Mouse (Mus musculus) midbrain, embryonic 13.5 days (tissue): ENCODE results near the gene Ddx39b. TPM values are rescaled to one million over a fixed set of nuclear protein-coding genes. Genes with fewer than 3 reads are reported as not detected.

Experiments
- ATAC-seq: fragments of 200-750 bp; cut with Nextera tagmentation; 2 replicates; pipeline ENCODE4 v1.8.0; 2017; ENCODE audit warnings: mild to moderate bottlenecking, moderate TSS enrichment, moderate library complexity
- H3K27ac ChIP-seq: fragments of 300-500 bp; sonication (generic); 2 replicates; pipeline ENCODE4 v1.5.1; 2015; ENCODE audit warnings: inconsistent platforms, mild to moderate bottlenecking, moderate library complexity
- H3K27me3 ChIP-seq: fragments of 300-500 bp; sonication (generic); 2 replicates; pipeline ENCODE4 v1.6.1; 2015; ENCODE audit warnings: mild to moderate bottlenecking, inconsistent platforms
- H3K36me3 ChIP-seq: fragments of 300-500 bp; sonication (generic); 2 replicates; pipeline ENCODE4 v1.6.1; 2015; ENCODE audit warnings: mild to moderate bottlenecking, inconsistent platforms
- H3K4me1 ChIP-seq: fragments of 300-500 bp; sonication (generic); replicated peaks from 2 replicates; pipeline ENCODE4 v1.6.1; 2015; ENCODE audit warnings: inconsistent platforms
- H3K4me2 ChIP-seq: fragments of 300-500 bp; sonication (generic); replicated peaks from 2 replicates; pipeline ENCODE4 v1.6.1; 2015; ENCODE audit warnings: moderate library complexity, mild to moderate bottlenecking, inconsistent platforms
- H3K4me3 ChIP-seq: fragments of 300-500 bp; sonication (generic); replicated peaks from 2 replicates; pipeline ENCODE4 v1.5.1; 2015; ENCODE audit warnings: mild to moderate bottlenecking, inconsistent platforms
- H3K9ac ChIP-seq: fragments of 300-500 bp; sonication (generic); replicated peaks from 2 replicates; pipeline ENCODE4 v1.6.1; 2015; ENCODE audit warnings: mild to moderate bottlenecking, inconsistent platforms
- H3K9me3 ChIP-seq: fragments of 300-500 bp; sonication (generic); 2 replicates; pipeline ENCODE4 v1.6.1; 2016; ENCODE audit warnings: mild to moderate bottlenecking, inconsistent platforms
- WGBS: fragments of 180-500 bp; shearing (Covaris S2); methylation state at CpG from one replicate; pipeline ENCODE4 v1.1.7; 2015; 5-methylcytosine and 5-hydroxymethylcytosine counted together
- polyA plus RNA-seq: library from polyadenylated mRNA; unstranded; fragments of >200 nt; fragmentation: Nextera tagmentation; extraction: Ambion mirVana; gene quantifications from 2 replicates; pipeline ENCODE4 v1.2.1, GENCODE M21; 2015

Gene Ddx39b
- polyA plus RNA-seq, 1 experiment from 2014 or later: 465 TPM

DNA sequence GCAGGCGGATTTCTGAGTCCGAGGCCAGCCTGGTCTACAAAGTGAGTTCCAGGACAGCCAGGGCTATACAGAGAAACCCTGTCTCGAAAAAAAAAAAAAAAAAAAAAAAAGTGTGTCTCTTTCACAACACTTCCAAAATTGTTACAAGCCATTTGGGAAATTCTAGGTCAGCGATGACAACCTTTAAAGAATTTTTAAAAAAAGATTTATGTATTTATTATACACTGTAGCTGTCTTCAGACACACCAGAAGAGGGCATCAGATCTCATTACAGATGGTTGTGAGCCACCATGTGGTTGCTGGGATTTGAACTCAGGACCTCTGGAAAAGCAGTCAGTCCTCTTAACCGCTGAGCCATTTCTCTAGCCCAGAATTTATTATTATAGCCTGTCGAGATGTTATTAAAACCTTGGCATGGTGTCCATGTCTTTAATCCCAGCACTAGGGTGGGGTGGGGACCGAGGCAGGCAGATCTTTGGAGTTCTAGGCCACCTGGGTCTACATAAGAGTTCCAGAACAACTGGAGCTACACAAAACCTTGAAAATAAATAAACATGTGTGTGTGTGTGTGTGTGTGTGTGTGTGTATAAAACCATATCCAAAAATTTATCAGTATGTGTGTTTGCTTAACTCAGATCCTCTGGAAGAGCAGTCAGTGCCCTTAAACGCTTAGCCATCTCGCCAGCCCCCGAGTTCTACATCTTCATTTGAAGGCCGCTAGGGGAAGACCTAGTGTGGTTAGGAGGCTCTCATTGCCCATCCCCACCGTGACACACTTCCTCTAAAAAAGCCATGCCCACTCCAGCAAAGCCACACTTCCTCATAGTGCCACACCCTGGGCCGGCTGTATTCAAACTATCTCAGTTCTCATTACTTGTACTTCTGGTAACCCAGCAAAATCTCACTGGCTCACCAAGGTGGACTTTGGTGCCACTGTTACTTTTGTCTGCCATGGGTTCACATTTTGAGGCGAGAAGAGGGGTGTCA lies 17.2 kb downstream of the Ddx39b start:
- no peak for ATAC-seq
- Histone ChIP-seq H3K4me3 (no peak overlapping the region), H3K9ac (no peak overlapping the region), H3K9me3 (no peaks in the 10 kb centered on the region), H3K4me2 (no peak overlapping the region), H3K4me1 (peaks cover 9% of the 10 kb centered on the region), H3K27ac (no peak overlapping the region), H3K27me3 (peaks cover 17% of the 10 kb centered on the region), H3K36me3 (peaks cover 8% of the 10 kb centered on the region)
- WGBS: 65% methylated on average over 14 of the region's 14 CpGs

DNA sequence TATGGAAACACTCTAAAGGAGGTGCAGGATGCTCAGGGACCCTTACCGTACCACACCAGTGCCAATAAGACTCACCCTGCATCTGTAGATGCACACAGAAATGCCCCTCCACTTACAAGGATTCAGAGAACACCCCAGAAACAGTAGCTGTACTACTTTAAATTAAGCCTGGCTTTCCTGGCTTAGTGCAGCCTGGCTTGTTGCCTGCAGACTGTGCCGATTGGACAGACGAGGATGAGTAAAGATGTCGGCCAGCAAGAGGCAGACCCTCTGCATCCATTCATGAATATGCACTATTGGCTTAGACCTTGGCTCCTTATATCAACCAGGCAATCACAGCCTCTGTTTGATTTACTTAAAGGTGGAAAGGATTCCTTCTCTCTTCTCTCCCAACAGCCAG lies 18.1 kb downstream of the Ddx39b start:
- Histone ChIP-seq H3K27ac (no peak overlapping the region), H3K4me3 (no peak overlapping the region), H3K9ac (no peak overlapping the region), H3K4me1 (peaks cover 11% of the 10 kb centered on the region), H3K36me3 (no peaks in the 10 kb centered on the region; the same call in 1 of the 2 replicates), H3K27me3 (peaks cover 25% of the 10 kb centered on the region), H3K4me2 (no peak overlapping the region), H3K9me3 (no peaks in the 10 kb centered on the region)
- WGBS: 71% methylated on average over 4 of the region's 4 CpGs
- no peak for ATAC-seq

DNA sequence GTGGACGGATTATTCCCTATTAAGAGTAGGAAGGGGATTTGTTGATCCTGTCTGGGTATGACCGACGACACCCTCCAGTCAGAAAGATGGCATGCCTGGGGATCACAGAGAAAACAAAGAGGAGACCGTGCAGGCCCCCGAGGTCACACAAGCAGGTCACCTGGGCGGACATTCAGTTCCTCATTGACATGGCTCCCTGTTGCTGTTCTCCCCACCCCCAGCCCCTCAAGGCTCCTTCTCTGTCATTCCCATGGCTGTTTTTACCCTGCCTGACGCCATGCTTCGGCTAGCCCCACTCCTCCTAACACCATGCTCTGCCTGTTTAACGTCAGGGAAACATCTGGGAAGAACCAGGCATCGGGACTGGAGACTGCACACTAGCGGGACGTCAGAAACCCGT lies 20.1 kb downstream of the Ddx39b start:
- peaks cover 11% of the 10 kb centered on the region for H3K4me1 ChIP-seq
- H3K9me3 ChIP-seq: no peaks in the 10 kb centered on the region
- H3K4me3 ChIP-seq: no peak overlapping the region
- H3K4me2 ChIP-seq: no peak overlapping the region
- H3K9ac ChIP-seq: no peak overlapping the region
- peaks cover 28% of the 10 kb centered on the region for H3K27me3 ChIP-seq
- H3K27ac ChIP-seq: no peak overlapping the region
- WGBS: 64% methylated on average over 13 of the region's 13 CpGs
- no peak for ATAC-seq
- H3K36me3 ChIP-seq: no peaks in the 10 kb centered on the region

DNA sequence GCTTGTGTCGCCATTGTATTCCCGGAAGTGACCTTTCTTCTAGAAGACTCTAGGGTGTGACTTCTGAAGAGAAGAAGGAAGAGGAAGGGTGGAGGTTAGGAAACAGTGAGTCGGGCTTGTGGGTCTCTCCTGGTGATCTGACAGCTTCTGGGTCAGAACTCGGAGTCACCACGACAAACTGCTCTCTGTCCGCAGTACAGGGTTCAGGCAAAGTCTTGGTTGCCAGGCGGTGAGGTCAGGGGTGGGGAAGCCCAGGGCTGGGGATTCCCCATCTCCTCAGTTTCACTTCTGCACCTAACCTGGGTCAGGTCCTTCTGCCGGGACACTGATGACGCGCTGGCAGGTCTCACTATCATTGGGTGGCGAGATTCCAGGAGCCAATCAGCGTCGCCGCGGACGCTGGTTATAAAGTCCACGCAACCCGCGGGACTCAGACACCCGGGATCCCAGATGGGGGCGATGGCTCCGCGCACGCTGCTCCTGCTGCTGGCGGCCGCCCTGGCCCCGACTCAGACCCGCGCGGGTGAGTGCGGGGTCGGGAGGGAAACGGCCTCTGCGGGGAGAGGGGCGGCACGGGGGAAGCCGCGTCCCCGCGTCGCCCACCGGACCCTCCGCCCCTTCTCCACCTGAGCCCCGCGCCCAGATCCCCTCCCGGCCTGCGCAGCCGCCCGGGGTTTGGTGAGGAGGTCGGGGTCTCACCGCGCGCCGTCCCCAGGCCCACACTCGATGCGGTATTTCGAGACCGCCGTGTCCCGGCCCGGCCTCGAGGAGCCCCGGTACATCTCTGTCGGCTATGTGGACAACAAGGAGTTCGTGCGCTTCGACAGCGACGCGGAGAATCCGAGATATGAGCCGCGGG lies 21.3 kb downstream of the Ddx39b start, which contains the start of gene H2-D1:
TSS of gene H2-D1 (plus strand) at position 67 of the 859 bp plus-strand sequence.
- Histone ChIP-seq H3K9me3 (no peaks in the 10 kb centered on the region), H3K4me3 (peak within 1 kb of the TSS; percentile 68), H3K36me3 (no peaks in the 10 kb centered on the region), H3K4me2 (peak within 1 kb of the TSS; percentile 86), H3K27me3 (peaks cover 31% of the 10 kb centered on the region), H3K9ac (peak within 1 kb of the TSS; percentile 77), H3K4me1 (peaks cover 11% of the 10 kb centered on the region), H3K27ac (no peak within 1 kb of the TSS)
- WGBS: 1% methylated on average over 66 of the region's 73 CpGs
- ATAC-seq: peak; percentile 92

DNA sequence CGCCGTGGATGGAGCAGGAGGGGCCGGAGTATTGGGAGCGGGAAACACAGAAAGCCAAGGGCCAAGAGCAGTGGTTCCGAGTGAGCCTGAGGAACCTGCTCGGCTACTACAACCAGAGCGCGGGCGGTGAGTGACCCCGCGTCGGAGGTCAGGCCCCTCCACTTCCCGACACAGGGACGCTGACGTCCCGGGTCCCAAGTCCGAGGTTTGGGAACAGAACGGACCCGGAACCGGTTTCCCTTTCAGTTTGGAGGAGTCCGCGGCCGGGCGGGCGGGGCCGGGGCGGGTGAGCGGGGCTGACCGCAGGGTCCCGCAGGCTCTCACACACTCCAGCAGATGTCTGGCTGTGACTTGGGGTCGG lies 22.0 kb downstream of the Ddx39b start:
- no peaks in the 10 kb centered on the region for H3K36me3 ChIP-seq
- peak overlapping the region; percentile 77 for H3K9ac ChIP-seq
- H3K27me3 ChIP-seq: peaks cover 31% of the 10 kb centered on the region
- under 1% methylated on average over 31 of the region's 31 CpGs for WGBS
- H3K4me3 ChIP-seq: peak overlapping the region; percentile 68
- ATAC-seq: peak; percentile 45
- H3K4me2 ChIP-seq: peak overlapping the region; percentile 86
- no peak overlapping the region for H3K27ac ChIP-seq
- H3K9me3 ChIP-seq: no peaks in the 10 kb centered on the region
- peaks cover 11% of the 10 kb centered on the region for H3K4me1 ChIP-seq

DNA sequence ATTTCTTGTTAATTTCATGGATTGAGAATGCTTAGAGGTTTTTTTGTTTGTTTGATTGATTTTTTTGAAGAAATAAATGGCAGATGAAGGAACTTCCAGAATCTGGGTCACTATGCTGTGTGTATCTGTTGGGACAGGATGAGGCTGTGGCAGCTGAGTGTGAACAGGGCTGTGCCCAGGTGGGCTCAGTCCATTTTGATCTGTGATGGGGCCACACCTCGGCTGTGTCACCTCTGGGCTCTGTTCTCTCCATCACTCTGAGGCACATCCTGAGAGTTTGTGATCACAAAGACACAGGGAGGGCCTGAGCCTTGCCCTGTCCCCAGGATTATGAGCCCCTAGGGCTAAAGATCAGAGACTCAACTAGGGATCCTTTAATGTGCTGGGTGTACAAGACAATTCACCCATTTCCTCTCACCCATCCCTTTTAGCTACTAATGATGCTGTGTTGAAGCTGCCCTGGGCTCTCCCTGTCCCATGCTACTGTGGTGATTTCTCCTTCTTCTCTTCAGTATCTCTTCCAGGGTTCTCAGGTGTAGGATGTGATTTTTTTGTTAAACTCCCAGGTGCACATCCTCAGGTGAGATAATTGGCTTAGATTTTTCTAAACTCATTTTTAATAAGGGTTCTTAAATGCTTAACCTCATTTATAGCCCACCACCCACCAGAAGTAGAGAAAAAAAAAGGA lies 26.0 kb downstream of the Ddx39b start:
- Histone ChIP-seq H3K9ac (no peak overlapping the region), H3K4me1 (peaks cover 9% of the 10 kb centered on the region), H3K4me3 (no peak overlapping the region), H3K9me3 (no peaks in the 10 kb centered on the region), H3K4me2 (no peak overlapping the region), H3K27me3 (peaks cover 19% of the 10 kb centered on the region), H3K36me3 (no peaks in the 10 kb centered on the region), H3K27ac (no peak overlapping the region)
- no peak for ATAC-seq
- WGBS: 81% methylated on average over 1 of the region's 1 CpGs

DNA sequence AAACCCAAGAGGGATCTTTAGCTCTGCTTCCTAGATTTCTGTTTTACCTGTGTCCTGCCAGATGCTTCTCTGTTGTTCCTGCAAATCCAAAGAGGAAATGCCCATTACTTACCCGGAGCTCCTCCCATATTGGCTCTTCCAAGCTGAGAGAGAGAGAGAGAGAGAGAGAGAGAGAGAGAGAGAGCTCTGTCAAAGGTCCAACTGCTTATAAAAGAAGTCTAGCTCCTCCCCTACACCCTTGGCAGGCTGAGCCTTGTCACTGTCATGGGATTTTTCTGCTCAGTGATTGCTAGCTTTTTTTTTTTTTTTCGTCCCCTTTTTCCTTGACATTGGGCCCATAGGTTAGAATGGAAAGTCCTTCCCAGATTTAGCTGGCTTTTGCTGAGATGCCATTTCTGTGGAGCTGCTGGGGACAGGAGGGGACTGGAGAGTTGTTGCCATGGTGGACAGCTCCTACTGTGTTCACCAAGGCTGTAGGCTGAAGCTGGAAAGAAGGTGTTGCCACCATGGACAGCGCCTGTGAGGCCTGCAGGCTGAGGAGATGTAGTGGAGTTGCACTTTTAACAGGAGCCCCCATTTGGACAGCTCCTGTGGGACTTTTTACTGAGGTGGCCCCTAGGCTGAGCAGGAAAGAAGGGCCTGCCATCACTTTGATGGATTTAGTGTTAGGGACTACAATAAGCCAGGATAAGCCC lies 28.3 kb downstream of the Ddx39b start:
- Histone ChIP-seq H3K4me1 (no peaks in the 10 kb centered on the region), H3K4me2 (no peak overlapping the region), H3K9ac (no peak overlapping the region), H3K4me3 (no peak overlapping the region), H3K9me3 (no peaks in the 10 kb centered on the region), H3K27me3 (peaks cover 6% of the 10 kb centered on the region; the same call in 1 of the 2 replicates), H3K27ac (no peak overlapping the region), H3K36me3 (no peaks in the 10 kb centered on the region)
- ATAC-seq: no peak
- WGBS: 28% methylated on average over 3 of the region's 3 CpGs

DNA sequence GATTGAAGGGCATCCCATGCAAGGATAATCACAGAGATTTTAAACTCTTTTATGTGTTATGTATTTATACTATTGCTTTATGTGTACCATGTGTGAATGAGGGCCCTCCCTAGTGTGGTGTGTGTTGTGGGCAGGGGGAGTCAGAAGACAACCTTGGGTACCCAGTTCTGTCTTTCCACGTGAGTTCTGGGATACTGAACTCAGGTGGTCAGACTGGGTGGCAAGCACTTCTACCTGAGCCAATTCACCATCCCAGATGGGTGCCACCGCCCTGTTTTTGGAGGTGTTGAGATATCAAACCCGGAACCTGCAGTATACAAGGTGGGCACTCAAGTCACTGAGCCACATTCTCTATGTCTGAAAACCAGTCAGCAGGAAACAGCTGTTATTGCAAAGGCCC lies 30.7 kb downstream of the Ddx39b start:
- Histone ChIP-seq H3K27me3 (peaks cover 20% of the 10 kb centered on the region), H3K36me3 (no peaks in the 10 kb centered on the region), H3K4me2 (no peak overlapping the region), H3K9ac (no peak overlapping the region), H3K27ac (no peak overlapping the region), H3K9me3 (no peaks in the 10 kb centered on the region), H3K4me3 (no peak overlapping the region), H3K4me1 (no peaks in the 10 kb centered on the region)
- ATAC-seq: no peak
- WGBS: 67% methylated on average over 3 of the region's 3 CpGs

DNA sequence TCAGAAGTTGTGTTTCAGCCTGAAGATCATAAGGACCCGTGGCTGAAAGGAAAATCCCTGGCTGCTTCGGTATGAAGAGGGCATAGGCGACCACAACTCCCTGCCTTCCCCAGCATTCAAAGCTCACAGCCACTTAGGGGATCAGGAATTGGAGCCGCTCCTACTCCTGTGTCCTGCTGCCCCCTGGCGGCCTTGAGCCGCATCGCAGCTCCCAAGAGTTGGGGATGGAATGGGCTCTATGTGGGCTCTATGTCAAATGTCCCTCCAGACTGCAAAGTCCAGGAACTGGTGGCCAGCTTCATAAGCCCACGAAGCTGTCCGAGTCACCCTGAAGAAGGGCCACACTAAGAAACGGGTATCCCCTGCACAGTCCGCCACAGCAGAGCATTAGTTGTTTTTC lies 33.2 kb downstream of the Ddx39b start:
- no peak overlapping the region for H3K4me3 ChIP-seq
- 6% methylated on average over 11 of the region's 11 CpGs for WGBS
- H3K9ac ChIP-seq: no peak overlapping the region

DNA sequence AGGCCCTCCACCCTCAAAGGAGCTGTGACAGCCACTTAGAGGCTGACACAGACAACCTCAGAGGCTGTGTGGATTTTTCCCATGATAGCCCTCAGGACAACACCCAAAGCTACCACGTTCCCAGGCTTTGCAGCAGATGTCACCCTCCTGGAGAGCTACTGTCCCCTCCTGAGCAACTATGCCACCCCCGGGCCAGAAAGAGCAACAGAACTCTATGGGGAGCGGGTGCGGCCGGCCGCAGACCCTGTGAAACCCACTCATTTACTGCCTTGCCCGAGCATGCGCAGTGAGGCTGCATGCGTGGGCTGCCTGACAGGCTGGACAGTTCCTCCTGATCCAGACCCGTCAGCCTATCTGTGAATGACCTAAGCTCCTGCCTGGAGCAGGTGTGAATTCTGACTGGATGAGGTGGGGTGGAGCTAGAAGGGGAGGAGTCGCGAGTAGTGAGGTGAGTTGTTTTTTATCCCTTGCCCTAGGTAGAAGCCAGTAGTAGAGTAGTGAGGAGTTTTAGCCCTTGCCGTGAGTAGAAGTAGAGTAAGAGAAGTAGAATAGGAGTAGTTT lies 34.8 kb downstream of the Ddx39b start:
- Histone ChIP-seq H3K4me1 (no peaks in the 10 kb centered on the region), H3K4me2 (0 out of 2 replicates have a peak overlapping the region, but pooled peaks have one; percentile 22), H3K9me3 (no peaks in the 10 kb centered on the region), H3K27ac (no peak overlapping the region), H3K9ac (0 out of 2 replicates have a peak overlapping the region, but pooled peaks have one; percentile 10), H3K36me3 (no peaks in the 10 kb centered on the region), H3K4me3 (no peak overlapping the region), H3K27me3 (peaks cover 24% of the 10 kb centered on the region)
- no peak for ATAC-seq
- WGBS: 24% methylated on average over 13 of the region's 13 CpGs

More for the DNA sequence above, 33.2 kb downstream of the Ddx39b start:
- no peaks in the 10 kb centered on the region for H3K36me3 ChIP-seq
- peak; percentile 82 for ATAC-seq
- no peaks in the 10 kb centered on the region for H3K9me3 ChIP-seq
- no peak overlapping the region for H3K4me2 ChIP-seq
- H3K27ac ChIP-seq: no peak overlapping the region
- H3K4me1 ChIP-seq: no peaks in the 10 kb centered on the region
- H3K27me3 ChIP-seq: peaks cover 24% of the 10 kb centered on the region

DNA sequence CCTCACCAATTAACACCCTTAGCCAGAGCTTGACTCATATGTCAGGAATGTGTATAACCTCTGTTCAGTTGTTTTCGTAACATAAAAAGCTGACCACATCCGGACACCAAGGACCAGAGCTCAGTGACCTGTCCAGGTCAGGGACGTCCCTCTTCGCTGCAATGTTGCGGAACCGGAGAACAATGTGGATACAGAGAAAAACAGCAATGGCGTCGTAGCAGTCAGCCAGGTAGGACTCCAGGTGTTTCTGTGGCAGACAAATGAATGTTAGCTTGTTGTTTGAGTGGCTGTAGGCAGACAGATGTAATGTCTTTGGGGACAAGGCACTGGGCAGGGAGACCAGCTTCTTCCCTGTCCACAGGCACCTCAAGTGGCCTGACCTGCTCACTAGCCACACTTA lies 36.5 kb downstream of the Ddx39b start:
- H3K36me3 ChIP-seq: no peaks in the 10 kb centered on the region
- H3K4me1 ChIP-seq: no peaks in the 10 kb centered on the region
- H3K9me3 ChIP-seq: no peaks in the 10 kb centered on the region
- no peak overlapping the region for H3K4me2 ChIP-seq
- H3K4me3 ChIP-seq: no peak overlapping the region
- H3K9ac ChIP-seq: no peak overlapping the region
- no peak overlapping the region for H3K27ac ChIP-seq
- peaks cover 24% of the 10 kb centered on the region for H3K27me3 ChIP-seq
- WGBS: 87% methylated on average over 8 of the region's 8 CpGs
- ATAC-seq: no peak
